Mouse (Mus musculus): ENCODE measurements around the gene Limch1.

GRCm38 (mm10) chr5:66975621-66976020, 230.0 kb downstream of the Limch1 start:
- TF ChIP-seq MAFK (IDR thresholded peaks at IDR 0.05; ENCODE audit: insufficient read depth, low read depth, low read length) = no peak
- no peak for TF ChIP-seq HCFC1 (IDR thresholded peaks at IDR 0.05; ENCODE audit: borderline replicate concordance, insufficient read depth, low read length)
- no peak for TF ChIP-seq ZC3H11A (IDR thresholded peaks at IDR 0.05; ENCODE audit: borderline replicate concordance, low read depth, low read length)
